Mouse (Mus musculus): ENCODE measurements around the gene Vrtn. TPM values are rescaled to one million over a fixed set of nuclear protein-coding genes. Genes with fewer than 3 reads are reported as not detected.
A peak's percentile ranks its signal among the peaks of the same experiment; 100 is the strongest.

Vrtn gene
- total and polyA plus RNA-seq, 3 experiments, result not detected

DNA sequence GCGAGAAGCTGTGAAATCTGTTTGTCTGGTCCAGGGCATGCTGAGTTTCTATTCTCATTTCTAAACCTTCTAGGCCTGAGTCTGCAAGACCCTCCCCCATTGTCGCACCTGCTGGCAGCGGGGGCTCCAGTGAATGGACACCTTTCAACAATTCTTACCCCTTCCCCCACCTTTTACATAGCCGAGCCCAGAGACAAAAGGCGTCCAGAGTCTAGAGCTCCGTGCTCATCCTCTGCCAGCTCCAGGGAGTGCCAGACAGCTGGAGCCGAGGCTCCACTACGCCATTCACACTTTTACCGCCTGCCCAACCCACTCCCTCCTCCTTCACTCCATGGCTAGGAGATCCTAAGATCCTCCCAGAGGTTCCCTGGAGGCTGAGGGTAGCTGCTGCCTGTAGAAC is 15.7 kb upstream of the Vrtn start:
- intact Hi-C loops (cut with DNase I), result no loop called here
- no peaks in the 10 kb centered on the region for H3K79me2 ChIP-seq (replicated peaks; ENCODE audit: control insufficient read depth, insufficient read depth, low read length)
- no peak for DNase-seq
- H3K9ac ChIP-seq (ENCODE audit: low read depth, low read length), result no peak overlapping the region
- no peak overlapping the region for H3K27ac ChIP-seq
- no peak overlapping the region for H3K4me3 ChIP-seq
- H3K4me1 ChIP-seq (ENCODE audit: control insufficient read depth, insufficient read depth, low read length), result no peaks in the 10 kb centered on the region
- H3K27me3 ChIP-seq (ENCODE audit: control insufficient read depth, insufficient read depth, low read length), result peaks cover 2% of the 10 kb centered on the region; the same call in 1 of the 2 replicates
- TF ChIP-seq EP300 (IDR thresholded peaks at IDR 0.05; ENCODE audit: insufficient read depth, low read depth, low read length) (no peak), POLR2A (IDR thresholded peaks at IDR 0.05; ENCODE audit: insufficient read depth, low read depth, low read length) (no peak), CTCF (IDR thresholded peaks at IDR 0.05) (no peak)
- no peaks in the 10 kb centered on the region for H3K36me3 ChIP-seq (ENCODE audit: control insufficient read depth, insufficient read depth, low read length)
- WGBS, result 12% methylated on average over 9 of the region's 9 CpGs

DNA sequence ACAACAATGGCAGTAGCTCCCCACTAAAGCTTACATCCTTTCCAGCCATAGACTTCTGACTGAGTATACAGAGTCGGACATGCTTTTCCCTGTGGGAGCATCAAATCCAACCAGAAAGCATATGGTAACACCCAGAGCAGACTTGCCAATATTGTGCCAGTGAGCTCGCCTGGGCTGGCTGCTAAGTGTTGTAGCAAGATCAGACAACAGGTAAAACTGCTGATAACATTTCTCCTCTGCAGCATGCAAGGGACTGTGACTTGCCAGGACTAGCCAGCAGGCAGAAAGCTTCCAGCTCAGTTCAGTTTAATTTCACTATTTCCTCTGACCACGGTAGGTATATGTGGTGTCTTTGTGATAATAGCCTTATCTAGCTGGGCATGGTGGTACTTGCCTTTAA is 9.0 kb upstream of the Vrtn start:
- Histone ChIP-seq H3K79me2 (replicated peaks; ENCODE audit: control insufficient read depth, insufficient read depth, low read length) (no peaks in the 10 kb centered on the region), H3K27ac (no peak overlapping the region), H3K27me3 (ENCODE audit: control insufficient read depth, insufficient read depth, low read length) (no peaks in the 10 kb centered on the region), H3K9ac (ENCODE audit: low read depth, low read length) (no peak overlapping the region), H3K36me3 (ENCODE audit: control insufficient read depth, insufficient read depth, low read length) (no peaks in the 10 kb centered on the region), H3K4me3 (no peak overlapping the region), H3K4me1 (ENCODE audit: control insufficient read depth, insufficient read depth, low read length) (no peaks in the 10 kb centered on the region)
- WGBS, result 47% methylated on average over 3 of the region's 3 CpGs
- DNase-seq, result no peak
- intact Hi-C loops (cut with DNase I), result no loop called here
- TF ChIP-seq CTCF (IDR thresholded peaks at IDR 0.05) (no peak), POLR2A (IDR thresholded peaks at IDR 0.05; ENCODE audit: insufficient read depth, low read depth, low read length) (no peak), EP300 (IDR thresholded peaks at IDR 0.05; ENCODE audit: insufficient read depth, low read depth, low read length) (no peak)

DNA sequence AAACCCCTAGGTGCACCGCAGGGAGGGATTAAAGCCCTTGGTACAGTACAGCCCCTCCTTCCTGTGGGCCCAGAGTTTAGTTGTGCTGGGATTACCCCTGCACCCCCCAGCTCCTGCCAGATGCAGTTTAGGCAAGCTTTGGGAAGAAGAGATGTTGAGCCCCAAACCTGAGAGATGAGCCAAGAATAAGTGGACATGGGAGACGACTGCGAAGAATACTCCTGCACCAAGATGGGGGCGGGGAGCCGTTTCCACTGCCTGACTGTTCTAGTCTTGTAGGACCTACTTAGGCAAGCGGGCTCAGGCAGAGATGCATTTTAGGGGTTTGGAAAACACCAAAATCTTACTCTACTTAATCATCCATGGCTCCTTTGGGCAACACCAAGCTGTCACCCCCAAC is 566 bp upstream of the Vrtn start:
- Histone ChIP-seq H3K27me3 (ENCODE audit: control insufficient read depth, insufficient read depth, low read length) (peaks cover 18% of the 10 kb centered on the region), H3K4me3 (no peak overlapping the region), H3K4me1 (ENCODE audit: control insufficient read depth, insufficient read depth, low read length) (no peaks in the 10 kb centered on the region), H3K79me2 (replicated peaks; ENCODE audit: control insufficient read depth, insufficient read depth, low read length) (no peaks in the 10 kb centered on the region), H3K27ac (no peak overlapping the region), H3K9ac (ENCODE audit: low read depth, low read length) (no peak overlapping the region), H3K36me3 (ENCODE audit: control insufficient read depth, insufficient read depth, low read length) (no peaks in the 10 kb centered on the region)
- DNase-seq, result no peak
- intact Hi-C loops (cut with DNase I), result no loop called here
- TF ChIP-seq POLR2A (IDR thresholded peaks at IDR 0.05; ENCODE audit: insufficient read depth, low read depth, low read length) (no peak), EP300 (IDR thresholded peaks at IDR 0.05; ENCODE audit: insufficient read depth, low read depth, low read length) (no peak), CTCF (IDR thresholded peaks at IDR 0.05) (no peak)
- WGBS, result 11% methylated on average over 6 of the region's 6 CpGs

DNA sequence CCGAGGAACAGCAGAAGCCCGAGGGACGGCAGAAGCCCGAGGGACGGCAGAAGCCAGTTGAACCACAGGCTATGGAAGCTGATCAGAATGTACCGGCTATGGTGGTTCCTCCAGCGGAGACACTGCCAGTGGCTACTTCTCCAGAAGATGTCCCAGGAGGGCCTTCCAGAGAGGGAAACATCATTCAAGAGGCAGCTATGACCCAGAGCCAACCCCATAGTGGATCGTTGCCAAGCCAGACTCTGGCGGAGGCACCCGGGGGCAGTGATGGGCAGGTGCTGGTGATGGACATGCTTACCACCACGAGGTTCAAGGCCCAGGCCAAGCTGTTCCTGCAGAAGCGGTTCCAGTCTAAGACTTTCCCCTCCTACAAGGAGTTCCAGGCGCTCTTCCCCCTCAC is 9.4 kb downstream of the Vrtn start:
- DNase-seq, result no peak
- intact Hi-C loops (cut with DNase I), result no loop called here
- Histone ChIP-seq H3K27ac (no peak overlapping the region), H3K9ac (ENCODE audit: low read depth, low read length) (no peak overlapping the region), H3K4me3 (no peak overlapping the region), H3K79me2 (replicated peaks; ENCODE audit: control insufficient read depth, insufficient read depth, low read length) (no peaks in the 10 kb centered on the region), H3K36me3 (ENCODE audit: control insufficient read depth, insufficient read depth, low read length) (no peaks in the 10 kb centered on the region), H3K27me3 (ENCODE audit: control insufficient read depth, insufficient read depth, low read length) (0 out of 2 replicates have a peak, but pooled peaks cover 1% of the 10 kb centered on the region), H3K4me1 (ENCODE audit: control insufficient read depth, insufficient read depth, low read length) (no peaks in the 10 kb centered on the region)
- 72% methylated on average over 13 of the region's 13 CpGs for WGBS
- TF ChIP-seq POLR2A (IDR thresholded peaks at IDR 0.05; ENCODE audit: insufficient read depth, low read depth, low read length), result no peak
- TF ChIP-seq EP300 (IDR thresholded peaks at IDR 0.05; ENCODE audit: insufficient read depth, low read depth, low read length), result no peak
- TF ChIP-seq CTCF (IDR thresholded peaks at IDR 0.05), result no peak

DNA sequence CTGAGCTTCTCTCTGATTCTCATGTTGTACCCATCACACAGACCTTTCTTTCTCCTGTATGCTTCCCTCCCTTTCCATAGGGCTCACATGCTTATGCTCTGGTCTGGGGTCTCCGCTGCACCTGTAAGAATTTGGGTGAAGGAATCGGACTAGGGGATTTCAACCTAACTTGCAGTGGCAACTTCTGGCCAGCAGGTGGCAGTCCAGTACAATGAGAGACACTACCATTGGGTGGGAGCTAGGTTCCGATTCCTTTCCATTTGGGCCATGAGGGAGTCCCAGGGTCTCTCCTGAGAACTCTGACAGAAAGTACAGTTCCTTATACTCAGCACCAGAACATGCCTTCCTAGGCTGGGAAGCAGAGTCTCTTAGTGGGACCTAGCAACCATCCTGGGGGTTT is 13.1 kb downstream of the Vrtn start:
- H3K79me2 ChIP-seq (replicated peaks; ENCODE audit: control insufficient read depth, insufficient read depth, low read length), result no peaks in the 10 kb centered on the region
- peak; percentile 99 for TF ChIP-seq CTCF (IDR thresholded peaks at IDR 0.05)
- no peak for TF ChIP-seq POLR2A (IDR thresholded peaks at IDR 0.05; ENCODE audit: insufficient read depth, low read depth, low read length)
- 0 out of 2 replicates have a peak, but pooled peaks have one; percentile 44 for TF ChIP-seq EP300 (IDR thresholded peaks at IDR 0.05; ENCODE audit: insufficient read depth, low read depth, low read length)
- H3K4me3 ChIP-seq, result no peak overlapping the region
- no peaks in the 10 kb centered on the region for H3K4me1 ChIP-seq (ENCODE audit: control insufficient read depth, insufficient read depth, low read length)
- peak; percentile 37 to 70 for DNase-seq
- no peak overlapping the region for H3K9ac ChIP-seq (ENCODE audit: low read depth, low read length)
- intact Hi-C loops (cut with DNase I), result loop anchor here (1.0 kb wide), 1 partner anchor 101 kb away; no protein-coding TSS in a partner anchor
- H3K27ac ChIP-seq, result no peak overlapping the region
- H3K27me3 ChIP-seq (ENCODE audit: control insufficient read depth, insufficient read depth, low read length), result no peaks in the 10 kb centered on the region
- H3K36me3 ChIP-seq (ENCODE audit: control insufficient read depth, insufficient read depth, low read length), result no peaks in the 10 kb centered on the region
- 13% methylated on average over 3 of the region's 3 CpGs for WGBS

DNA sequence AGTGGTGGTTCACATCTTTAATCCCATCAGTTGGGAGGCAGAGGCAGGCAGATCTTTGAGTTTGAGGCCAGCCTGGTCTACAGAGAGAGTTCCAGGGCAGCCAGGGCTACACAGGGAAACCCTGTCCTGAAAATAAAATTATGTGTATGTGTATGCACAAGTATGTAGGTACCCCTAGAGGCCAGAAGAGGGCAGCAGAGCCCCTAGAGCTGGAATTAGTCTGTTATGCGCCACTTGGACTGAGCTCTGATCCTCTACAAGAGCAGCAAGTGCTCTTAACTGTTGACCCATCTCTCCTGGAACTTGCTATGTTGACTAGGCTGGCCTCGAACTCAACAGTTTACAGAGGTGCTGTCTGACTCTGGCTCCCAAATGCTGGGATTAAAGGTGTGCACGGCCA is 29.7 kb downstream of the Vrtn start:
- Histone ChIP-seq H3K4me1 (ENCODE audit: control insufficient read depth, insufficient read depth, low read length) (no peaks in the 10 kb centered on the region), H3K9ac (ENCODE audit: low read depth, low read length) (no peak overlapping the region), H3K79me2 (replicated peaks; ENCODE audit: control insufficient read depth, insufficient read depth, low read length) (no peaks in the 10 kb centered on the region), H3K36me3 (ENCODE audit: control insufficient read depth, insufficient read depth, low read length) (no peaks in the 10 kb centered on the region), H3K27me3 (ENCODE audit: control insufficient read depth, insufficient read depth, low read length) (no peaks in the 10 kb centered on the region), H3K4me3 (no peak overlapping the region), H3K27ac (no peak overlapping the region)
- intact Hi-C loops (cut with DNase I), result loop anchor here (5.0 kb wide), 1 partner anchor 87 kb away; no protein-coding TSS in a partner anchor
- DNase-seq, result no peak
- no peak for TF ChIP-seq EP300 (IDR thresholded peaks at IDR 0.05; ENCODE audit: insufficient read depth, low read depth, low read length)
- peak; percentile 42 for TF ChIP-seq CTCF (IDR thresholded peaks at IDR 0.05)
- 91% methylated on average over 3 of the region's 3 CpGs for WGBS

Data from heart, adult 2 months (tissue).